Mouse (Mus musculus) MEL (cell line): ENCODE results near the gene Gfy. TPM values are rescaled to one million over a fixed set of nuclear protein-coding genes. Genes with fewer than 3 reads are reported as not detected.

Experiments
- DNase-seq: peaks from one replicate; pipeline ENCODE4 v3.0.0; 2011; ENCODE audit warnings: low read depth, low spot score
- H3K27ac ChIP-seq: 2 replicates; pipeline ENCODE4 v1.5.1; 2012; ENCODE audit warnings: low read depth, mild to moderate bottlenecking, control low read depth, low read length, moderate library complexity; ENCODE audit not compliant: control insufficient read depth
- H3K27me3 ChIP-seq, 2 experiments: fragments of 150-350 bp in 1 of 2; sonication (generic) in 1 of 2; 2 replicates each; pipeline ENCODE4 v1.6.1; 2012; ENCODE audit warnings: low read length in 2 of 2, mild to moderate bottlenecking in 2 of 2, improper control_type of control experiment in 1 of 2, moderate library complexity in 1 of 2; ENCODE audit not compliant: insufficient read depth in 2 of 2, control insufficient read depth in 1 of 2
- H3K36me3 ChIP-seq, 2 experiments: 2 replicates each; pipeline ENCODE4 v1.6.1; 2012 to 2014; ENCODE audit warnings: low read length in 2 of 2, improper control_type of control experiment in 1 of 2, inconsistent platforms in 1 of 2, mild to moderate bottlenecking in 1 of 2; ENCODE audit not compliant: insufficient read depth in 2 of 2, control insufficient read depth in 1 of 2
- H3K4me1 ChIP-seq, 2 experiments: fragments of 150-350 bp in 1 of 2; sonication (generic) in 1 of 2; 2 replicates each; pipeline ENCODE4 v1.6.1; 2012; ENCODE audit warnings: low read length in 2 of 2, improper control_type of control experiment in 1 of 2, mild to moderate bottlenecking in 1 of 2; ENCODE audit not compliant: insufficient read depth in 2 of 2, control insufficient read depth in 1 of 2
- H3K4me3 ChIP-seq, 2 experiments: fragments of 150-350 bp in 1 of 2; sonication (generic) in 1 of 2; 2 replicates each; pipeline ENCODE4 v1.5.1; 2012; ENCODE audit warnings: low read depth in 2 of 2, low read length in 2 of 2, mild to moderate bottlenecking in 2 of 2, moderate library complexity in 2 of 2, control low read depth in 1 of 2, improper control_type of control experiment in 1 of 2; ENCODE audit not compliant: control insufficient read depth in 1 of 2, insufficient read depth in 1 of 2
- H3K79me2 ChIP-seq: 2 replicates; pipeline ENCODE4 v1.6.1; 2012; ENCODE audit warnings: mild to moderate bottlenecking, low read length, moderate library complexity; ENCODE audit not compliant: control insufficient read depth, poor library complexity, insufficient read depth
- H3K9ac ChIP-seq: 2 replicates; pipeline ENCODE4 v1.6.1; 2012; ENCODE audit warnings: low read depth, mild to moderate bottlenecking, control low read depth, low read length, moderate library complexity; ENCODE audit not compliant: control insufficient read depth, poor library complexity, severe bottlenecking
- H3K9me3 ChIP-seq: fragments of 150-350 bp; sonication (generic); replicated peaks from 2 replicates; pipeline ENCODE4 v1.6.1; 2012; ENCODE audit warnings: mild to moderate bottlenecking, low read length, improper control_type of control experiment, moderate library complexity; ENCODE audit not compliant: insufficient read depth
- BHLHE40 ChIP-seq: IDR thresholded peaks from 2 replicates; pipeline ENCODE4 v1.6.1; 2012; ENCODE audit warnings: low read depth, mild to moderate bottlenecking, inconsistent platforms, low read length, improper control_type of control experiment, borderline replicate concordance
- CTCF ChIP-seq, 3 experiments: IDR thresholded peaks in 2 of 3; conservative IDR thresholded peaks in 1 of 3; 2 replicates each; pipeline ENCODE4 v1.5.1; 2011 to 2012; ENCODE audit warnings: low read length in 3 of 3, low read depth in 2 of 3, mild to moderate bottlenecking in 2 of 3, improper control_type of control experiment in 1 of 3, inconsistent platforms in 1 of 3, mixed read lengths in 1 of 3, moderate library complexity in 1 of 3; ENCODE audit not compliant: control insufficient read depth in 1 of 3, insufficient read depth in 1 of 3, poor library complexity in 1 of 3, severe bottlenecking in 1 of 3
- EP300 ChIP-seq, 2 experiments: IDR thresholded peaks; 2 replicates each; pipeline ENCODE4 v1.6.1; 2011; ENCODE audit warnings: improper control_type of control experiment in 2 of 2, low read length in 2 of 2, low read depth in 1 of 2, mild to moderate bottlenecking in 1 of 2
- GATA1 ChIP-seq: IDR thresholded peaks from 2 replicates; pipeline ENCODE4 v1.6.1; 2011; ENCODE audit warnings: low read depth, low read length, improper control_type of control experiment
- HCFC1 ChIP-seq: IDR thresholded peaks from 2 replicates; pipeline ENCODE4 v1.6.1; 2012; ENCODE audit warnings: low read depth, mild to moderate bottlenecking, inconsistent platforms, low read length, improper control_type of control experiment, moderate library complexity
- MXI1 ChIP-seq: IDR thresholded peaks from 2 replicates; pipeline ENCODE4 v1.6.1; 2011; ENCODE audit warnings: mild to moderate bottlenecking, low read depth, low read length, improper control_type of control experiment
- POLR2AphosphoS5 ChIP-seq: IDR thresholded peaks from 2 replicates; pipeline ENCODE4 v1.6.1; 2012; ENCODE audit warnings: low read depth, borderline replicate concordance, mild to moderate bottlenecking, inconsistent platforms, low read length, moderate library complexity, mixed read lengths
- RAD21 ChIP-seq: IDR thresholded peaks from 2 replicates; pipeline ENCODE4 v1.6.1; 2011; ENCODE audit warnings: mild to moderate bottlenecking, low read depth, low read length, improper control_type of control experiment
- SMC3 ChIP-seq: IDR thresholded peaks from 2 replicates; pipeline ENCODE4 v1.6.1; 2011; ENCODE audit warnings: low read depth, low read length, improper control_type of control experiment
- TAL1 ChIP-seq: IDR thresholded peaks from 2 replicates; pipeline ENCODE4 v1.6.1; 2012; ENCODE audit warnings: mild to moderate bottlenecking, inconsistent platforms, low read length, moderate library complexity, mixed read lengths
- TCF12 ChIP-seq: IDR thresholded peaks from 2 replicates; pipeline ENCODE4 v1.6.1; 2014; ENCODE audit warnings: low read depth, mild to moderate bottlenecking, inconsistent platforms, low read length, improper control_type of control experiment, moderate library complexity
- UBTF ChIP-seq: IDR thresholded peaks from 2 replicates; pipeline ENCODE4 v1.6.1; 2012; ENCODE audit warnings: low read depth, mild to moderate bottlenecking, inconsistent platforms, low read length, improper control_type of control experiment, moderate library complexity, borderline replicate concordance; ENCODE audit not compliant: insufficient read depth
- ZC3H11A ChIP-seq: IDR thresholded peaks from 2 replicates; pipeline ENCODE4 v1.6.1; 2012; ENCODE audit warnings: low read depth, mild to moderate bottlenecking, inconsistent platforms, low read length, improper control_type of control experiment
- ZKSCAN1 ChIP-seq: IDR thresholded peaks from 2 replicates; pipeline ENCODE4 v1.6.1; 2012; ENCODE audit warnings: low read depth, mild to moderate bottlenecking, inconsistent platforms, low read length, improper control_type of control experiment, moderate library complexity
- ZNF384 ChIP-seq: IDR thresholded peaks from 2 replicates; pipeline ENCODE4 v1.6.1; 2012; ENCODE audit warnings: low read depth, mild to moderate bottlenecking, inconsistent platforms, low read length, improper control_type of control experiment
- polyA plus RNA-seq, 2 experiments: library from polyadenylated mRNA; stranded (reverse) in 1 of 2; unstranded in 1 of 2; fragments of >175 nt in 1 of 2; fragments of >200 nt in 1 of 2; gene quantifications; 2 replicates each; pipeline versions ENCODE4 v1.2.1 to v1.2.4; 2012; ENCODE audit warnings: low replicate concordance in 2 of 2, low read depth in 1 of 2; ENCODE audit not compliant: insufficient read length in 2 of 2, insufficient read depth in 1 of 2, missing spikeins in 1 of 2
- total RNA-seq: library from RNA; depleted of rRNA; stranded (reverse); fragments of 300-350 nt; gene quantifications from 2 replicates; pipeline ENCODE4 v1.2.3, GENCODE M21; 2012

Gene Gfy
- total and polyA plus RNA-seq, 3 experiments = not detected

- H3K4me1 ChIP-seq = no peaks in the 10 kb centered on the region
- H3K27ac ChIP-seq = no peak overlapping the region
- no peaks in the 10 kb centered on the region for H3K27me3 ChIP-seq
- no peaks in the 10 kb centered on the region for H3K79me2 ChIP-seq
- no peak overlapping the region for H3K4me3 ChIP-seq
- no peaks in the 10 kb centered on the region for H3K36me3 ChIP-seq
- H3K9me3 ChIP-seq = no peaks in the 10 kb centered on the region
- no peak for DNase-seq
- no peak overlapping the region for H3K9ac ChIP-seq
- TF ChIP-seq EP300 (IDR thresholded peaks at IDR 0.05; ENCODE audit: low read depth in 1 of 2, low read length in 2 of 2) = no peak
- no peak for TF ChIP-seq GATA1
- TF ChIP-seq BHLHE40 = no peak
Observed at GRCm38 (mm10) chr7:45175929-45176328, 3.4 kb downstream of the Gfy start.

GRCm38 (mm10) chr7:45175398-45175797 lies 4.0 kb downstream of the Gfy start:
- Histone ChIP-seq H3K9me3 (no peaks in the 10 kb centered on the region), H3K79me2 (no peaks in the 10 kb centered on the region), H3K4me3 (no peak overlapping the region), H3K27me3 (no peaks in the 10 kb centered on the region), H3K9ac (no peak overlapping the region), H3K36me3 (no peaks in the 10 kb centered on the region), H3K4me1 (no peaks in the 10 kb centered on the region), H3K27ac (no peak overlapping the region)
- no peak for TF ChIP-seq SMC3
- TF ChIP-seq GATA1 = no peak
- no peak for TF ChIP-seq UBTF
- no peak for TF ChIP-seq ZKSCAN1
- TF ChIP-seq POLR2AphosphoS5 = no peak
- TF ChIP-seq MXI1 = no peak
- no peak for TF ChIP-seq CTCF (IDR thresholded peaks at IDR 0.05 in 2 of 3, conservative IDR thresholded peaks at IDR 0.05 in 1 of 3; ENCODE audit: control insufficient read depth in 1 of 3, insufficient read depth in 1 of 3, low read depth in 2 of 3, low read length in 3 of 3, poor library complexity in 1 of 3, severe bottlenecking in 1 of 3)
- TF ChIP-seq HCFC1 = no peak
- TF ChIP-seq TAL1 = no peak
- no peak for TF ChIP-seq BHLHE40
- no peak for TF ChIP-seq TCF12
- no peak for TF ChIP-seq ZNF384
- TF ChIP-seq RAD21 = no peak
- no peak for TF ChIP-seq EP300 (IDR thresholded peaks at IDR 0.05; ENCODE audit: low read depth in 1 of 2, low read length in 2 of 2)
- no peak for TF ChIP-seq ZC3H11A
- no peak for DNase-seq
